Mouse (Mus musculus) adrenal gland, postnatal 14 days (tissue): ENCODE results near the gene Ptar1. TPM values are rescaled to one million over a fixed set of nuclear protein-coding genes. Genes with fewer than 3 reads are reported as not detected.
A peak's percentile ranks its signal among the peaks of the same experiment; 100 is the strongest.
"Not testable (repeated sequence)": the region's sequence is repeated elsewhere in the genome, so short reads cannot be mapped to it uniquely, and the experiment has no call there.

ENCODE experiments used
- DNase-seq: peaks from one replicate; pipeline ENCODE4 v3.0.0; 2021; ENCODE audit warnings: mixed read lengths
- long read RNA-seq, 2 experiments: library from polyadenylated mRNA; stranded (forward); transcript quantifications; one replicate each; pipeline ENCODE4 v2.0.0; 2021
- total RNA-seq: library from RNA; stranded (reverse); gene quantifications from 2 replicates; pipeline ENCODE4 v1.2.3, GENCODE M21; 2021

Gene Ptar1
- 26.1 and 27.9 TPM in 2 replicates for total RNA-seq
- long read RNA-seq, experiment 1, full-length matches to known transcripts: 3 of 5 reads
- long read RNA-seq, experiment 1, partial matches to known transcripts: 0 of 5 reads
- long read RNA-seq, experiment 1, other reads (novel, unspliced or antisense): 2 of 5 reads
- long read RNA-seq, experiment 2, full-length matches to known transcripts: 6 of 7 reads
- long read RNA-seq, experiment 2, partial matches to known transcripts: 0 of 7 reads
- long read RNA-seq, experiment 2, other reads (novel, unspliced or antisense): 1 of 7 reads

DNA sequence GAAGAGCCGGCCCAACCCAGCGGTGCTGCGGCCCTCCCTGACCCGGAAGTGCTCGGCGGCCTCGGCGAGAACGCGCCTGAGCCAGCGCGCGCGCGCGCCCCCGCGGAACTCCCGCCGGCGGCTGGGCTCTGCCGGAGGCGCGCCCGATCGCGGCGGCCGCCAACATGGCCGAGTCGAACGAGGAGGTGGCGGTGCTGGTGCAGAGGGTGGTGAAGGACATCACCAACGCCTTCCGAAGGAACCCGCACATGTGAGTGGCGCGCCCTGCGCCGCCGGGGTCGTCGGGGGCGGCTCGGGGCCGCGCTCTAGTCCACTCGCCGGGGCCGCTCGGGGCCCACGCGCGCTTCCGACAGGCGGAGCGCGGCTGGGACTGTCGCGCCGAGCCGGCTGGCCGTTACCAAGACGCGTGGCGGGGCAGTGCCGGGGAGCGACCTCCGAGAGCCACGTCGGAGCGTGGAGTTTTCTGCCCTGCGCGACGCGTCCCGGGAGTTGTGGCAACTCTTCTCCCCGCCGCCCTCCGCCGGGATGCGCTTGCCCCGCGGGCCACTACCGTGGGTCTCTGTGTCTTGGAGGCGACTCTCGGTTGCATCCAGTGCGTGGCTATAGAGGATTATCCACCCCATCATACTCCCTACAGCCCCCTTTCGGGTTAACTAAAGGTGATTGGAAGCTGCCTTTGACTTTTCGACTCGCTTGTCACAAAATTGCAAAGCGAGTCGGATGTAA, at the start of gene Ptar1:
Gene Ptar1, plus strand, starts transcription at position 134 of the 726 bp plus-strand sequence.
- peak; percentile 96 for DNase-seq

DNA sequence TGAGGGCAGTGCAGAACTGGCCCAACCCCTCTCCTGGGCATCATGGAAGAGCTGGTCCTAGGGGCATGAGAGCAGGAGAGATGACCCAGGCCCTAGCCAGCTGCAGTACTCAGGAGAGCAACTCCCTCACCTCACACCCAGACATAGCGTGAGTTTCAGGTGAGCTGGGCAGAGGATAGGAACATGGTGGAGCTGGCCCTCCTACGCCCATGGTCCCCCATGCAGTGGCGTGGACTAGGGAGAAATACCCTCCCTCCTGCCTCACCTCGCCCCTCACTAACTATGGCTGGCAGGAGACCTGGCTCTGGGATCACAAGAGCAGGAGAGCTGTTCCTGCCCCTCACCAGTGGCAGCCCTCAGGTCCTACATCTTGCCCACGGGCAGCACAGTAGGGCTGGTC, 43.4 kb upstream of the Ptar1 start:
- DNase-seq: no peak

DNA sequence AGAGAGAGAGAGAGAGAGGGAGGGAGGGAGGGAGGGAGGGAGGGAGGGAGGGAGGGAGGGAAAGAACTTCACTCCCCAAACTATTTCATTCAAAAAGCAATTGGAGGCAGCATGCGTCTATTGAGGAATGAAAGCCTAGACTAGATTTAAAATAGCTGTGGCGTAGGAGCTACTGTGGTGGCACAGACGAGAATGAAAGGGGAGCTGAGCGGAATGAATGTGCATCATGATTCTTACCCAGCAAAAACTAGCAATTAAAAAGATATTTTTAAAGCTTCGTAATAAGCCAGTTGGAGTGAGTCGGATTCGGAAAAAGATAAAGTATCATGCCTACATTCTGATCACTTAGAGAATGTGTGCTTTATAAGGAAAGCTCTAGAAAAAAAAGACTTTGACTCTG, 41.9 kb upstream of the Ptar1 start:
- DNase-seq: no peak

DNA sequence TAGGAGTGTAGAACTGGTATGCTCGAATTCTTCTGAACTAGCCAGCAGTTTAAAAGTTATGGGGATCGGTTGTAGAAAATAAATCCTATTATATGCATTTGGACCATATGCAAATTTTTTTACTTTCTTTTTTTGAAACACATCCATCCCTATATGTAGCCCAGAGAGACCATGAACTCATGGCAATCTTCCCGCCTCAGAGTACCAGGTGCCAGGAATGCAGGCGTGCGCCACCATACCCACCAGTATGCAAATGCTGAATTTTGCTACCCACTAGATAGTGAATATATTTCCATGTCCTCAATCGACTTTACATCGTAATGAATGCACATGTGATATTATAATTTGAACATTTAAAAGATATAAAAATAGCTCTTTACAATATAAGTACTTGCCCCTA, 39.9 kb upstream of the Ptar1 start:
- no peak for DNase-seq

DNA sequence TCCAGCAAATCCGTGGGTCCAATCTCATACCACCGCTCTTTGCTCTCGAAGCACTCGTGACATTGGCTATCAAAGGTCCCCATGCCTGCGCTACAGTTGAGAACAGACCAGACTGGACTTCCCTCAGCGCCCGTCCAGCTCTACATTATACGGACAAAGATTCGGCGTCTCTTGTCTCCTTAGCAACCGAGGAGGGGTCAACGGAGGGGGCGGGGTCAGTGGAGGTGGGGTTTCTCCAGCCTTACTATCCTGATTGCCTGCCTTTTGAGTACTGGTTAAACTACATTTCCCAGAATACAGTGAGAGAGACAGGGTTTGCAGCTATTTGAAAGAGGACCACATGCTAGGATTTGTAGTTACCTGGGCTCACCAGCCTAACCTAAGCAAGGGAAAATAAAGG, 34.6 kb upstream of the Ptar1 start, which contains the start of gene 1700028P14Rik:
Gene 1700028P14Rik, minus strand, starts transcription at position 169 of the 400 bp plus-strand sequence.
- DNase-seq: peak; percentile 81

DNA sequence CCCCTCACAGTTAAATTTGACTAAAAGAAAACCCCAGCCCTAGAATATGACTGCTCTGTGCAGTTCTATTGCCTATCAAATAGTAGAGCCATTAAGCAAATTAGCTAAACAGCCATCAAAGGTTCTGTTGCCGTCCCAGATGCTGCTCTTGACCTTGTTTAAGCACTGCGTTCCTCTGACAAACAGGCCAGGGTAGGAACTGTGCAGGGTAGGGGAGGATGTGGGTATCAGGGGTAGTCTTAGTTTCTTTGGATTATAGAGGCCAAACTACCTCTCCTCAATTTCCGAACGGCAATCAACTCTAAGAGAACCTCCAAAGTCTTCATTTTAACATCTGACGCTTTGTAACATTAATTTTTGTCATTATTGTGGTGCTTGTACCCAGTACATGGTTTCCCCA, 34.1 kb upstream of the Ptar1 start:
- no peak for DNase-seq

DNA sequence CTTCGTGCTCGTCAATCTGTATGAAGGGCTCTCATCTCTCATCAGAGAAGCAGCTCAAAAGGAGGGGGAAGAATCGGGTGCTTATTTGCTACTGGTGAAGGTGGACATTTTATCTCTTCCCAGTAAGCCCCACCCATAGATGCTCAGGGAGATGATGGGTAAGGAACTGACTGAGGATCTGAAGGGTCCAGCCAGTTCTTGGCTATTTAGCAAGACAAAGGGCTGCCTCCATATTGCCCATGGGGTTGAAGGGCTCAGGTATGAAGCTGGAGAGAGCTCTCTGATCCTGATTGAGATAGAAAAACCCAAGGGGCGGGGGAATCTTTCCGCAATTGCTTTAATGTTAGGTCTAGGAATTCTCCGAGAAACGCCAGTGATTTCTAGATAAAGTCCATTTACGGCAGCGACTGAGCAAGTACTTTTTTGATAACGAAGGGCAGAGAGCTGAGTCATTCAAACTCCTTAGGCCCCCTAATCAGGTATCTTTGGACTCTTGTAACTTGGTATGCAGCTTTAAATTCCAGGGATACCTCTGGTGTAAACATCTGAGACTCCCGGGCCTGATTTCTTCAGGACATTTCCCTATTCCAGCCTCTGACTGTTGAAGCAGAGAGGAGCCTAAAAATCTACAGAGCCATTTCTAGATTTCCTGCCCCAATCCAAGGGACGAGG, 29.8 kb upstream of the Ptar1 start:
- no peak for DNase-seq

DNA sequence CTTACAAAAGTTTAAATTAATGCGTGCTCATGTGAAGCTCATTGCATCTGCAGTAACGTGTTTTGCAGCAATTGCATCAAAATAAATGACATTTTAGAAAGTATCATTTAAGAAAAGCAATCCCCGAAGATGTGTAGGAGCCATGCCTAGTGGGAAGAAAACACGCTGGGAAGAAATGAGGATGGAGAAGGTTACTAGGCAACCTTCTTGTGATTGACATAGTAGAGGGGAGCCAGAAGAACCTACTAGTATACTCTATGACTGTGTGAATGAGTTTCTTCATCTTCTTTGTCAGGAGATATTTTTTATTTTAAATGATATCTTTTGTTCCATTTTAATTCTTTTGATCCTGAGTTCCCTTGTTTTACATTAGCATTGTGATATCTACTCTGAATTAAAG, 28.9 kb upstream of the Ptar1 start:
- no peak for DNase-seq

DNA sequence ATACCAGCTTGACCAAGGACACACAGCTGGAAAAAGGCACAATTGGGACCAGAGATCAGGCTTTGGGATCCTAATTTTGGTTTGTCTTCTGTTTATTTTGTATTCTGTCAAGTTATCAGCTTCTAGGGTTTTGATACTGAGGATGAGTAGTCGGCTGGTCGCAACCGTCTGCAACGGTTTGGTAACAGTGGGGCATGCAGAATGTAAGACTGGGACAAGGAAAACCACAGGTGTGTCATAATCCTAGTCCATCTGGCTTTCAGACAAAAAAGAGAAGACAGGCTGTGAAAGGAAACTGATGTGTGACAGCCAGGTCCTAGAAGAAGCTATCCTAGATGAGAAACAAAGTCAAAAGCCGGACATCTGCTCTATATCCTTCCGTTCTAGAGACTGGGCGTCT, 23.1 kb upstream of the Ptar1 start:
- no peak for DNase-seq

DNA sequence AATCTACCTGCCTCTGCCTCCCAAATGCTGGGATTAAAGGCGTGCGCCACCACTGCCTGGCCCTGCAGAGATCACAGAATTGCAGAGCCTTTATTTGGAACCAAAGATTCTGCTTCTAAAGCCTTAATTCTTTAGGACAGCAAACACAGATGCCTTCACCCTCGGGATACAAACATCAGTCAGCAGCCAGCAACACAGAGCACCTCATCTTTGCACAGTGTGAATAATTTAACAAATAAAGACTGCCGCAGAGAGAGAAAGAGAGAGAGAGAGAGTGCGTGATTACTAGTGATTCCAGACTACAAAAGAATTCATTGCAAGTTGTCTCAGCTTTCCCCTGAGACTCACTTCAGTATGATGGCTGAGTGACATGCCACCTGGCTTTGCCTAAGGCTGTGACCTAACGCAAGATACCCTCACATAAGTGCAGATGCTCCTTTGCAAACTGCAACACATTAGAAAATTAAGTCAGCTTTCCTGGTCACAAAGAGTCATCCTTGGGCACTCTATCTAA, 19.0 kb upstream of the Ptar1 start:
- no peak for DNase-seq

DNA sequence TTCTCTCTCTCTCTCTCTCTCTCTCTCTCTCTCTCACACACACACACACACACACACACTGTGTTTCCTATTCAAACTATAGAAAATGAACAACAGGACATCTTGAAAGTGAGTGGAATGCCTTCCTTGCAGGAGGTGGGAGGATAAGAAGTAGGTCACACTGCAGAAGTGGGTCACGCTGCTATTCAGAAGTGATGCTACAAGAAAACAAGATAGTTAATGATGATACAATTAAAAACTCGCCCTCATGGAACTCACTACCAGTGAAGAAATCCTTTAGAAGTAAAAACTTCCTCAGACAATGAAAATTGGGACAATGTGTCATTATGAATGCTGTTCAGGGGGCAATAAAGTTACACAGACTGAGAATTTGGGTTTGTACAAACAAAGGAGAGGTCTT, 14.2 kb upstream of the Ptar1 start:
- DNase-seq: no peak

DNA sequence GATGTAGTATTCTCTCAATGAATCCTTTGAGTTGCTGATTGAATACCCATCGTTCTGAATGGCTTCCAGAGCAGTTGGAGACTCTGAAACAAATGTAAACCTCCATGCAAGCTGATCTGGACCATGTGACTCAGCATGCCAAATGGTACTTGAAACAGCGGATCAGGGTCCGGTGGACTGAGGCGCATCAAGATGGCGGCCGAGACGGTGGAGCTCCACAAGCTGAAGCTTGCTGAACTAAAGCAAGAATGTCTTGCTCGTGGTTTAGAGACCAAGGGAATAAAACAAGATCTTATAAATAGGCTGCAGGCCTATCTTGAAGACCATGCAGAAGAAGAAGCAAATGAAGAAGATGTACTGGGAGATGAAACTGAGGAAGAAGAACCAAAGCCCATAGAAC, 11.6 kb upstream of the Ptar1 start:
- DNase-seq: not testable (repeated sequence)

DNA sequence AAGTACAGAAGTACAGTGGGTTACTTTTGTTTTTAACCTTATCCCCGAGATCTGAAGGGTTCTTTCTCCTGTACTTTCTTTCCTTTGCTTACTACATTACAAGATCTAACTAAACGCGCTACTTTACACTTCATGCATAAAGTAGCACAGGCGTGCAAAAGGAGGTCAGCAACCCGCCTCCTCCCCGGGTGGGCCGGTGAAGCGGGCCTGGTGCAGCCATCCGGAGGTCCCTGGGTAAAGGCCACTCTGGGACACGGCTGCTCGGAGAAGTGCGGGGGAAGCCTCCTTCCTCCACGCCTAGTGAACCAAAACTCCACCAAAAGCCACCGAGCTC, 300 bp upstream of the Ptar1 start:
- DNase-seq: no peak

DNA sequence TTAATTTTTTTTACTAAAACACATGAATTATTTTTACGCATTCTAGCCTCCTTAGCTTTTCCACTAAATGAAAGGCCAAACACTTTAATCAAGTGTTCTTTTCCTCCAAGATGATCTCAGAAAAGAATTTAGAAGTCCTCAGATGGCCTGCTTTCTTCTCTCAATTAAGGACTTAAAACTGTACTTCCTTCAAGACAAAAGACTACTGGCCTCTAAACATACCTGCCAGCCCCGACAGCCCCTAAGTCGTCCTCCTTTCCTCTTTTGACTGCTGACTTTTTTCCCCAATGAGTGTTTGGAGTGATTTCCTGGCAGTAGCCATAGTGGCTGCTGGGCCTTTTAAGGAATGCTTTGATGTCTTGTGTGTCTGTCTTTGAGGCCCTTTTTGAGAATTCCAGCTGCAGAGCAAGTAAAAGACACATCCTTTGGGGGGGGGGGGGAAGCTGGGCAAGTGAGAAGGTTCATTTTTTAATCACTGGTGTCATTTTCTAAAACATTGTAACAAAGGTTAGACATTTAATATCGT, 1.3 kb downstream of the Ptar1 start:
- no peak for DNase-seq

DNA sequence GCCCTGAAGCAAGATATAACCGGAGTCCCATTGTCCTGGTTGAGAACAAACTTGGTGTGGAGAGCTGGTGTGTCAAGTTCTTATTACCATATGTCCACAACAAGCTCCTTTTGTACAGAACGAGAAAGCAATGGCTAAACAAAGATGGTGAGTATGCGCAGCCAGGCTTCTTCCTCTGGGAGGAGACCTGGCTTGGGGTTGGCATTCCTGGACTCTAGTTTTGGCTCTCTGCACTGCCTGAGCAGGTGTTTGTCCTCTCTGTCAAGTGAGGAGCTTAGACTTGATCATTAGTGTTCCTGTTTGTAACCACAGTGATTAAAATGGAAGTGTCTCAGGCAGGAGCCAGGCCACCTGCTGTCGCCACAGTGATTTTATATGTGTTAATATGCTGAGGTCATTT, 7.1 kb downstream of the Ptar1 start:
- DNase-seq: no peak

DNA sequence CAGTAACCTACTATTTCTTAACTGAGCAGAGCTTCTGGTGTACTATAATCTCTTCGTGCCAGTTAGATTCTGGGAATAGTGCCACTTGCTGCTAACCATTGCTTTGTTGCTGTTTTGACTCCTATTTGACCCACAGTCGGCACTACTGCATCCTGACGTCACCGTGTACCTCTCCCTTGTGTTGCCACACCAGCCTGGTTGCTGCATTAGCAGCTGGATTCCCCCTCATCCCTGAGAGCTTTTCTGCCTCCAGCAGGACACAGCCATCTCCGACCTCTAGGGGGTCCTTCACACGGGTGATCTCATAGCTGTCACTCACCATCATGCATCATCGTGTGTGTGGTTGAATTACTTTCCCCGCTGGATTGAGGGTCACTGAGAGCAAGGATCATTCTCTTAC, 10.6 kb downstream of the Ptar1 start:
- peak; percentile 74 for DNase-seq

DNA sequence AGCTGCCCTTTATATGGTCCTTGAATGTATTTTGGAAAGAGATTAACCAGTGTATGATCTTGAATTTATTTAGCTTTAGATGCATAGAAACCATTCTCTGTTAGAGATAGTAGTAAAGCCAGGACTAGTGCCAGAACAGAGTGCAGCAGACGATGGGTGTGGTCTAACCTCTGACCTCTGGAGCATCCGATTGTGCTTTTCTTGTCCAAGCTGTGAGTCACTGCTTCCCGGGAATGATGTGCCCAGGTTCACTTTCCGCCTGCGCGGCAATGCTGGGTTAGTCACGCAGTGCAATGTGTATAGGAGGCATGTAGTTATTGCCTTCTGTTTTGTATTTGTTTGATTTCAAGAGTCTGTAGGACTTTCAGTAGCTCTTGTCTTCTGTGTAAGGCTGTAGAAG, 11.1 kb downstream of the Ptar1 start:
- DNase-seq: peak; percentile 57

DNA sequence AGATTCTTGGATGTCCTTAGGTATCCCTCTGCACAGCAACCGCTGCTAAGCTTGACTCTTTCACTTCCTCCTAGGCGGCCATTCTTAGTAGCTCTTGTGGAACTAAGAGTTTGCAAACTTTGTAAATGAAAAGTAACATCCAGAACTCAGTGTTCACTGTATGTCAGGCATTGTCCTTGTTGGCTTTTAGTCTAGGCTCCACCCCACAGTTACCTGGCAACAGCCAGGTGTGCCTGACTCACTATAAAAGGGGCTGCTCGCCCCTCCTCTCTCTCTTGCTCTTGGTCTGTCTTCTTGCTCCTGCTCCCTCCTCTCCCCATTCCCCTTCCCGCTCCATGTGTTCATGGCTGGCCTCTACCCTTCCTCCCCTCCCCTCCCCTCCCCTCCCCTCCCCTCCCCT, 11.9 kb downstream of the Ptar1 start:
- DNase-seq: no peak

DNA sequence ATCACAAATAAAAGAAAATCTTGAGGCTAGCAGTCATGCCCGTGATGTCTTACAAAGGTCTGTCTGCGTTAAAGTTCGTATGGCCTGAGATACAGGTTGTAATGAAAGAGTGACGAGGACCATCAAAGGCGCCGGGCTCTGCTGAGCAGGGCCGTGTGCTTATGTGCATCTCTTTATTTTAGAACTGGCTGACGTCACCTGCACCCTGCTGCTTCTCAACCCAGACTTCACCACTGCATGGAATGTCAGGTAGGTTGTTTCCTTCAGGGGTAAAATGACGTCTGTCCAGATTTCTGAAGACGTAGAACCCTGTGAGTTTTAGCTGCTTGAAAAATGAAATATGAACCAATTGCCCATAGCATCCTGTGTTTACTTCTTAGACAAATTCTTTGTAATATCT, 15.7 kb downstream of the Ptar1 start:
- DNase-seq: no peak

DNA sequence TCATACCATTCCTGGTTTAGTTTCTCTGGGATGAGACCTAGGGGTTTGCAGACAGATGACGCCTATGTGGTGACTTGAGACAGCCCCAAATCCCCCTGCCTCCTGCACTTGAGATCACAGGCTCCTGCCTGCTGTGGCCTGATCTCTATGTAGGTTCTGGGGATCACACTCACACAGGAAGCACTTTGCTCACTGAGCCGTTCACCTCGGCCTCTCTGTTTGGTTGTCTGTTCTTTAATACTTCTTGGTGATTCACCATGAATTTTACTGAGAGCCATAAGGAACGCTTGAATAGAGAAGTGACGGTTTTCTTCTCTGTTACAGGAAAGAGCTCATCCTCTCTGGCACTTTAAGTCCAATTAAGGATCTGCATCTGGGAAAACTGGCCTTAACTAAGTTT, 18.2 kb downstream of the Ptar1 start:
- no peak for DNase-seq

DNA sequence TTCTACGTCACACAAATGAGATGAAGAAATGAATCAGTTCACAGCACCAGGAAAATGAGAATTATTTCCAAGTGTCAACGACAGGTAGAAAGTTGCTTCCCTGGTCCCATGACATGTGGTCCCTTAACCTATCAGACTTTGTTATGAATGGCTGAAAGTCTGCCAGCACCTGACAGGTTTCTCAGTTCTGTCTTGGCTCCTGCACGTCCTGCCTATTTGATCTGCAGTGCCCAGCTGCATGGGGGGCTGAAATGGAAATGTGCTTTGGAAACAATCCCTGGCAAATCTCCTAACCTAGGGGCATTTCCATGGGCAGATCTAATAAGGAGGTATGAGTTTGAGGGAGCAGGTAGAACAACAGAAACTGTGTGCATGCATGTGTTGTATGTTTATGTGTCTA, 59.3 kb downstream of the Ptar1 start:
- no peak for DNase-seq

DNA sequence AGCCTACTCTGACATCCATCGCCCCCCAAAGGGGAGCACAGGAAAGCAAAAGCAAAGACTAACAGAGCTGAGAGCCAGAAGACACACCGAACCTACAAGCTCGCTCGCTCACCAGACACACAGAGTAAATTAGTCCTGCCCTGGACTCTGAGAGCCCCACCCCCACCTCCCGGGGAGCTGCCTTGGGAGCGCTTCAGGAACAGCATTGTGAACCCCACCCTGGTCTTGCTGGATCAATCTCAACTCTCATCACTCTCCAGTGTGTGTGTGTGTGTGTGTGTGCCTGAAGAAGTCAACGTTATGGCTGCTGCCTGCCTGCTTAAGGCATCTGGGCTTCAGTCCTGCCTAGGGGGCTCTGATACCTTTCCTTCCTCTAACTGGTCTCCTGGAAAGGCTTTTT, 69.8 kb downstream of the Ptar1 start:
- DNase-seq: peak; percentile 12

DNA sequence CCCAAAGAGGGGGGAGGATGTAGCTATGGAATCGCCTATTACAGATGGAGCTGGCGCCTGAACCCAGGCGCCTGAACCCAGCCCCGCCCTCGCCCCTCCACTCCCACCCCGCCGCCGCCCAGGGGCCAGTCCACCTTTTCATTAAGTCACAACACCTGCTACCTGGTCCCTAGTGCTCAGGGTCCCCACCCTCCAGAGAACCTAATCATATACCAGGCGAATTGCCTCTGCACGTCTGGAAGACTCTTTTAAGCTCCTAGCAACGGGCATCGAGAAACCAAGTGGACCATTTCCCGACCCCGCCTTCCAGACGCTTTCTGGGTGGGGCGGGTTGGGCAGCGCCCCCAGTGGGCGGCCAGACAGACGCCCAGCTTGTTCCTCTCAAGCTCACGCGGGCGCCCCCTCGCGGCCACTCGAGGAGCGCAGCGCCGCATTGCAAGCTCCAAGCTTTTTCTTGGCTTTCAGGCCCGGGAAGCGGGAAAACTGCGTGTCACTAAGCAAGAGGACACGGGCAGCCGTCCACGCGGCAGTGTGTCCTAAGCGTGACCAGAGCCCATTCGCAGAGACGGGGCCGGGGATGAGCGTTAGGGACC, 70.8 kb downstream of the Ptar1 start:
- DNase-seq: peak; percentile 97
